Mouse (Mus musculus) heart, adult 2 months (tissue): Measurements from ENCODE around the gene Ppargc1a. TPM values are rescaled to one million over a fixed set of nuclear protein-coding genes. Genes with fewer than 3 reads are reported as not detected.

Experiments used
- DNase-seq, 2 experiments: peaks; one replicate each; pipeline ENCODE4 v3.0.0; 2021
- H3K27ac ChIP-seq: fragments of 200-600 bp; 2 replicates; pipeline ENCODE4 v1.8.1; 2022
- H3K27me3 ChIP-seq: fragments of 200-500 bp; 2 replicates; pipeline ENCODE4 v1.6.1; 2012; ENCODE audit warnings: mild to moderate bottlenecking, low read length, inconsistent platforms, mixed read lengths; ENCODE audit not compliant: control insufficient read depth, insufficient read depth
- H3K36me3 ChIP-seq: fragments of 200-500 bp; 2 replicates; pipeline ENCODE4 v1.6.1; 2012; ENCODE audit warnings: low read length, inconsistent platforms; ENCODE audit not compliant: control insufficient read depth, insufficient read depth
- H3K4me1 ChIP-seq: fragments of 200-500 bp; 2 replicates; pipeline ENCODE4 v1.6.1; 2011; ENCODE audit warnings: low read length; ENCODE audit not compliant: control insufficient read depth, insufficient read depth
- H3K4me3 ChIP-seq: fragments of 200-600 bp; 2 replicates; pipeline ENCODE4 v1.8.1; 2022
- H3K79me2 ChIP-seq: fragments of 200-500 bp; replicated peaks from 2 replicates; pipeline ENCODE4 v1.6.1; 2012; ENCODE audit warnings: mild to moderate bottlenecking, inconsistent platforms, low read length, moderate library complexity, mixed read lengths; ENCODE audit not compliant: control insufficient read depth, insufficient read depth
- H3K9ac ChIP-seq: fragments of 200-500 bp; 2 replicates; pipeline ENCODE4 v1.6.1; 2012; ENCODE audit warnings: low read depth, mild to moderate bottlenecking, control low read depth, inconsistent platforms, low read length, mixed read lengths
- CTCF ChIP-seq: fragments of 200-600 bp; IDR thresholded peaks from 2 replicates; pipeline ENCODE4 v1.8.1; 2022; ENCODE audit warnings: antibody characterized with exemption, mild to moderate bottlenecking, moderate library complexity
- EP300 ChIP-seq: fragments of 200-500 bp; IDR thresholded peaks from 2 replicates; pipeline ENCODE4 v1.6.1; 2011; ENCODE audit warnings: low read depth, low read length, control low read depth; ENCODE audit not compliant: insufficient read depth
- POLR2A ChIP-seq: fragments of 200-500 bp; IDR thresholded peaks from 2 replicates; pipeline ENCODE4 v1.6.1; 2011; ENCODE audit warnings: mild to moderate bottlenecking, low read depth, low read length, control low read depth; ENCODE audit not compliant: insufficient read depth
- WGBS: fragments of 180-500 bp; shearing (Covaris S2); methylation state at CpG from one replicate; pipeline ENCODE4 v1.1.7; 2018; 5-methylcytosine and 5-hydroxymethylcytosine counted together
- intact Hi-C: fragments of 180-260 bp; cut with DNase I; formaldehyde crosslinking; loops from one replicate; pipeline ENCODE4 v1.15.1; 2025
- polyA plus RNA-seq: library from polyadenylated mRNA; depleted of rRNA; stranded (reverse); fragments of >200 nt; gene quantifications from 2 replicates; pipeline ENCODE4 v1.2.3, GENCODE M21; 2012
- total RNA-seq, 2 experiments: library from RNA; stranded (reverse); gene quantifications; 2 replicates each; pipeline ENCODE4 v1.2.3; 2021

The Ppargc1a gene
- total and polyA plus RNA-seq, 3 experiments = 27.9 to 146 (median 129) TPM

- H3K4me3 ChIP-seq = no peak overlapping the region
- intact Hi-C loops = no loop called here
- no peak overlapping the region for H3K27ac ChIP-seq
- TF ChIP-seq POLR2A (no peak), EP300 (no peak), CTCF (no peak)
- H3K36me3 ChIP-seq = no peaks in the 10 kb centered on the region
- no peak for DNase-seq
- H3K4me1 ChIP-seq = no peaks in the 10 kb centered on the region
- no peaks in the 10 kb centered on the region for H3K27me3 ChIP-seq
- H3K79me2 ChIP-seq = no peaks in the 10 kb centered on the region
- no peak overlapping the region for H3K9ac ChIP-seq
Measured at GRCm38 (mm10) chr5:51445726-51446125, 121.8 kb downstream of the Ppargc1a start.

DNA sequence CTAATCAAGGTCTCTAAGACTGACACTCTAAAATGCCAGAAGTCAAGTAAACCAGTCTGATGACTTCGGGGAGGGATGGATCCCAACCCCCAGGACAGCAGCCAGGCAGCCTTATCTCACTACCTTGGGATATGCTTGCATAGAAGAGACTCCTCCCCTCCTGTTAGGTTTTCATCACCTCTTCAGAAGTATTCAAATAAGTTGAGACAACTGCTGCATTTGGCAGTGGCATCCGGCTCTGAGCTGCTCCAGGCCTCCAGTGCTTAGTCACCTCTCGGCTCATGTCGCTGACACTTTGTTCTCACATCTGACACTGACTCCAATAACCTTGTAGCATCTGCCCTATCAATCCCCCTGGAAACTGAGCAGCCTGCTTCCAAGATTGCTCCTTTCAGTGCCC, 127.8 kb downstream of the Ppargc1a start:
- no peaks in the 10 kb centered on the region for H3K27me3 ChIP-seq
- intact Hi-C loops = no loop called here
- H3K4me1 ChIP-seq = no peaks in the 10 kb centered on the region
- peak in 1 of 2 experiments; percentile 31 for DNase-seq
- no peak overlapping the region for H3K27ac ChIP-seq
- WGBS = 6% methylated on average over 4 of the region's 4 CpGs
- H3K79me2 ChIP-seq = no peaks in the 10 kb centered on the region
- no peak overlapping the region for H3K4me3 ChIP-seq
- TF ChIP-seq EP300 = no peak
- no peak for TF ChIP-seq CTCF
- TF ChIP-seq POLR2A = no peak
- H3K9ac ChIP-seq = no peak overlapping the region
- no peaks in the 10 kb centered on the region for H3K36me3 ChIP-seq

DNA sequence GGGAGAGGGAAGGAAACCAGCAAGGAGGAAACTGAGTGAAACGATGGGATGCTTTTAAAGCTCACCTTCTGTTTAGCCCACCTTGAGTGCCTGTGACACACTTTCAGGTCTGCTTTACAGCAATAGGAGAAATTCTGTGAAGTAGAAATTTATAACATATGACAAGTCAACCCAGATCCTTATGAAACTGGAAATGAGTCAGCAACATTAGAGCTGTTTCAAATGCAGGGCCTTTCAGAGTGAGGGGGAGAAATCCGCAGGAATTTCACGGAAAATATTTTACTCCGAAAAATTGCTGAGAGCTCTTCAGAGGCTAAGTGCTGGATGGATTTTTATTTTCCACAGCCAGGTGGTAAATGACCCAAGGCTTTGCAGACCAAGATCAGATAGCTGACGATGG, 133.6 kb downstream of the Ppargc1a start:
- H3K27me3 ChIP-seq = no peaks in the 10 kb centered on the region
- no peak for DNase-seq
- H3K4me1 ChIP-seq = no peaks in the 10 kb centered on the region
- no peak overlapping the region for H3K4me3 ChIP-seq
- no peak for TF ChIP-seq POLR2A
- no peak for TF ChIP-seq EP300
- TF ChIP-seq CTCF = no peak
- intact Hi-C loops = no loop called here
- no peak overlapping the region for H3K27ac ChIP-seq
- WGBS = 82% methylated on average over 5 of the region's 5 CpGs
- no peaks in the 10 kb centered on the region for H3K36me3 ChIP-seq
- H3K9ac ChIP-seq = no peak overlapping the region
- H3K79me2 ChIP-seq = no peaks in the 10 kb centered on the region

- TF ChIP-seq CTCF = no peak
- TF ChIP-seq EP300 = no peak
- TF ChIP-seq POLR2A = no peak
- H3K9ac ChIP-seq = no peak overlapping the region
- H3K27ac ChIP-seq = no peak overlapping the region
- H3K79me2 ChIP-seq = no peaks in the 10 kb centered on the region
- no peaks in the 10 kb centered on the region for H3K4me1 ChIP-seq
- H3K4me3 ChIP-seq = no peak overlapping the region
- DNase-seq = no peak
- H3K27me3 ChIP-seq = no peaks in the 10 kb centered on the region
- 74% methylated on average over 2 of the region's 2 CpGs for whole genome bisulfite sequencing
- no peaks in the 10 kb centered on the region for H3K36me3 ChIP-seq
- intact Hi-C loops = no loop called here
Measured at GRCm38 (mm10) chr5:51432532-51432931, 135.0 kb downstream of the Ppargc1a start.

- no peak for TF ChIP-seq EP300
- TF ChIP-seq CTCF = no peak
- TF ChIP-seq POLR2A = no peak
- Histone ChIP-seq H3K4me3 (no peak overlapping the region), H3K9ac (no peak overlapping the region), H3K79me2 (no peaks in the 10 kb centered on the region), H3K27ac (no peak overlapping the region), H3K27me3 (no peaks in the 10 kb centered on the region), H3K4me1 (no peaks in the 10 kb centered on the region), H3K36me3 (no peaks in the 10 kb centered on the region)
- WGBS = 65% methylated on average over 4 of the region's 4 CpGs
- intact Hi-C loops = no loop called here
- DNase-seq = no peak
Measured at GRCm38 (mm10) chr5:51432031-51432430, 135.5 kb downstream of the Ppargc1a start.

DNA sequence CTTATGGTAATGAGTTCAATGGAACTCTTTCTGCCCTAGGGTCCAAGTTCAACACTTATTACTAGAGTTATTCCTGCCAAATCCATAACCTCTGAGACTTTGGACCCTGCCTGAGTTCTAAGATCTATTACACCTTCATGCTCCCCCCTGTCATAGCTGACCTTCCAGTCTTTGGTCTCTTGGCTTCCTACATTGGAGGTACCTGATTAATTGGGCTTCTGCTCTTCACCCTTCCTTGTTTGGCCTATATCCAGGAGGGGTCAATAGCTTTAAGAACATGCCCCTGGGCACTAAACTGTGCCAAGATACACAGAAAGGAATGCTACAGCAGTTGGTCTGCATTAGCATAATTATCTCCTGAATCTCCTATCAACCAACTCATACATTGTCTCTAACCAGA, 141.1 kb downstream of the Ppargc1a start:
- Histone ChIP-seq H3K4me3 (no peak overlapping the region), H3K36me3 (no peaks in the 10 kb centered on the region), H3K9ac (no peak overlapping the region), H3K27ac (no peak overlapping the region), H3K79me2 (no peaks in the 10 kb centered on the region), H3K4me1 (no peaks in the 10 kb centered on the region), H3K27me3 (no peaks in the 10 kb centered on the region)
- intact Hi-C loops = no loop called here
- TF ChIP-seq EP300 = no peak
- no peak for TF ChIP-seq POLR2A
- no peak for TF ChIP-seq CTCF
- DNase-seq = no peak
